In the genomic region with DNA sequence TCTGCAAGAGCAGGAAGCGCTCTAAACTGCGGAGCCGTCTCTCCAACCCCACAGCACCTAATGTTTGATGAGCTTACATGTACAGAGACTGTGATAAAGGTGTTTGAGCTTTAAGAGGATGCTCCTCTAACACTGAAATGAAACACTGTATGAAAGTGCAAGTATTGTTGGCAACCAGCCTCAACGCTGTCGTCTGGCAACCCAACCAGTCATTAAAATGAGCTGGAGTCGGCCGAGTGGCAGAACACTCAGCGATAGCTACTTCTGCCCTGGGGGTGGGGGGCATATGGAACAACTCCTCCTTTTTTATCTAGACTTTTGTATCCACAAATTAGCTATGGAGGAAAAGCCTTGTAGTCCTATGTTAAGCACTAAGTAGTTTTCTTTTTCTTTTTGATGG, we compare ENCODE assay signal across 15 mouse cellular contexts.
"Had no signal": no experiment of that assay in that cellular context is flagged by ENCODE, and none has a peak within 500 bp of the region (broad histone marks: within the 10 kb centered on the region; RNA-seq: fewer than 3 reads in every experiment).

No protein-coding gene starts in this region.

- H3K9ac ChIP-seq: liver, embryonic 13.5 days; midbrain, embryonic 15.5 days; neural tube, embryonic 12.5 days; neural tube, embryonic 15.5 days had no signal

- H3K4me1 ChIP-seq: midbrain, embryonic 10.5 days; midbrain, embryonic 15.5 days; neural tube, embryonic 15.5 days had no signal

- H3K4me2 ChIP-seq: liver, embryonic 13.5 days; midbrain, embryonic 15.5 days; neural tube, embryonic 12.5 days; neural tube, embryonic 15.5 days had no signal

- H3K27me3 ChIP-seq: liver, embryonic 13.5 days; megakaryocyte, embryonic 14.5 days; midbrain, embryonic 15.5 days; neural tube, embryonic 12.5 days; neural tube, embryonic 15.5 days had no signal

- H3K9me3 ChIP-seq: liver, embryonic 13.5 days; megakaryocyte, embryonic 14.5 days; midbrain, embryonic 10.5 days; midbrain, embryonic 15.5 days; neural tube, embryonic 12.5 days; neural tube, embryonic 15.5 days had no signal

- H3K4me3 ChIP-seq: liver, embryonic 13.5 days; megakaryocyte, embryonic 14.5 days; midbrain, embryonic 10.5 days; midbrain, embryonic 15.5 days; neural tube, embryonic 12.5 days; neural tube, embryonic 15.5 days had no signal

- DNase-seq: kidney, adult 9 months; kidney, postnatal 14 days; kidney, postnatal 4 days; liver, embryonic 13.5 days; lung, adult 2 months; thymus, adult 2 months; thymus, postnatal 14 days; thymus, postnatal 4 days had no signal

- H3K36me3 ChIP-seq: midbrain, embryonic 15.5 days had no signal

- H3K27ac ChIP-seq: liver, embryonic 13.5 days; midbrain, embryonic 10.5 days; midbrain, embryonic 15.5 days; neural tube, embryonic 12.5 days; neural tube, embryonic 15.5 days; stomach, postnatal 0 days had no signal

- ATAC-seq: lung, postnatal 0 days; midbrain, embryonic 15.5 days had no signal
